Mouse (Mus musculus) adrenal gland, postnatal 36 days (tissue): ENCODE measurements around the gene Scamp3. TPM values are rescaled to one million over a fixed set of nuclear protein-coding genes. Genes with fewer than 3 reads are reported as not detected.
"Not testable (repeated sequence)": the region's sequence is repeated elsewhere in the genome, so short reads cannot be mapped to it uniquely, and the experiment has no call there.

Experiments
- DNase-seq, 2 experiments: peaks; one replicate each; pipeline ENCODE4 v3.0.0; 2021; ENCODE audit warnings: mixed read lengths in 1 of 2
- long read RNA-seq, 2 experiments: library from polyadenylated mRNA; stranded (forward); transcript quantifications; one replicate each; pipeline ENCODE4 v2.0.0; 2021; ENCODE audit warnings: borderline sequencing depth in 2 of 2
- total RNA-seq, 2 experiments: library from RNA; stranded (reverse); gene quantifications; 2 replicates each; pipeline ENCODE4 v1.2.3; 2021

Scamp3 gene
- total RNA-seq: 10 to 100 TPM; 77.5 to 96.1 TPM
- long read RNA-seq, experiment 1, transcript Scamp3-203 (9 exons, 1,475 nt): minor isoform, 49 of 137 reads
- long read RNA-seq, experiment 1, transcript Scamp3-201 (9 exons, 1,489 nt): major isoform, 72 of 137 reads
- long read RNA-seq, experiment 1, partial matches to known transcripts: 12 of 137 reads
- long read RNA-seq, experiment 1, other reads (novel, unspliced or antisense): 4 of 137 reads
- long read RNA-seq, experiment 2, transcript Scamp3-201 (9 exons, 1,489 nt): major isoform, 20 of 41 reads
- long read RNA-seq, experiment 2, transcript Scamp3-203 (9 exons, 1,475 nt): minor isoform, 15 of 41 reads
- long read RNA-seq, experiment 2, partial matches to known transcripts: 4 of 41 reads
- long read RNA-seq, experiment 2, other reads (novel, unspliced or antisense): 2 of 41 reads

DNA sequence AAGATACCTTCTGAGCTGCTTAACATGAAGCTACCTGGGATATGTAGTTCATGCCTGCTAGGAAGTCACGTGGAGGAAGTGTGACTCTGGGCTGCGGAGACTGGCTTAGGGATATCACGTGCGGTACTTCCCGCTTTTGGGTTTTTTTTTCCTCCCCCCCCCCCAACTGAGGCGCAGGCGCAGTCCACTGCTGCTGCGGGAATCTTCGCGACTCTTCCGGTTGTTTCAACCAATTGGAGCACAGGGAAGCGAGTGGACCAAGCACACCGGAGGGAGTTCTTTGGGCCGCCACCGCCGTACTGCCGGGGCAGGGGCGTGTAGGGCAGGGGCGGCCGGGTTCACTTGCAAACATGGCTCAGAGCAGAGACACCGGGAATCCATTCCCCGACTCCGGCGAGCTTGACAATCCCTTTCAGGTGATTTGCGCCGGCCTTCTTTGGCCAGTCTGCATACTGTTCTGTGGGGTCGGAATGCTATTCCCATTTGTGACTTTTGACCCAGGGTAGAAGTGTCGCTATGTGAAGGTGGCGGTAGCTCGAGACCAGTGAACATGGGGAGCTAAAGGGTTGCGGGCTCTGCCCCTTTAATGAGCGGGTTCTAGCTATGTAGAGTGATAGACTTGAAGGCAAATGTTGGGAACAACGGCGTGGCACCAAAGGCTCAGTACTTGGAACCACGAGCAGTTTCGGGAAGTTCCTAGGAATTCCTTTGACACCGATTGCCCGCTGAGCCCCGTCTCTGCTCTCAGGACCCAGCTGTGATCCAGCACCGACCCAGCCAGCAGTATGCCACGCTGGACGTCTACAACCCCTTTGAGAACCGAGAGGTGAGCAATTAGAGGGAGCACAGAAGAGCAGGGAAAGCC is at the start of gene Scamp3:
TSS of gene Scamp3 (plus strand) at position 232 of the 865 bp plus-strand sequence.
- DNase-seq: peak; percentile 89 to 90

GRCm38 (mm10) chr3:89129908-89130307 is 47.4 kb upstream of the Scamp3 start:
- DNase-seq: peak; percentile 44 to 50

DNA sequence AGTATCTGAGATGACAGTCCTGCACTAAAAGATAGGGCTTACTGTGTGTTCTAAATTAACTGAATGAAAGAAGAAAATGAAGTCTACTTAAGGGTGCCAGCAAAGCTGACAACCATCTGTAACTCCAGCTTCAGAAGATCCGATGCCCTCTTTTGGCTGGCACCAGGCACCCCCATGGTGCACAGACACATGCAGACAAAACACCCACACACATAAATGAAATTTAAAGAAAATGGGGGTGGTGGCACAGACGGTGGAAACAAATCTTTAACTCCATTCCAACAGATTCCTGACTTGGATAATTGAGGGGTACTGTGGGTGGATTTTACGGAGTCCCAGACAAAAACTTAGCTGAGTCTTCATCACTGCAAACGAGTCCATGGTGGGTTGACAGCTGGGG is 45.5 kb upstream of the Scamp3 start:
- DNase-seq: no peak

- peak; percentile 70 to 75 for DNase-seq
Measured at GRCm38 (mm10) chr3:89132285-89133062, 44.8 kb upstream of the Scamp3 start.

GRCm38 (mm10) chr3:89133063-89133450 is 44.2 kb upstream of the Scamp3 start:
- no peak for DNase-seq

DNA sequence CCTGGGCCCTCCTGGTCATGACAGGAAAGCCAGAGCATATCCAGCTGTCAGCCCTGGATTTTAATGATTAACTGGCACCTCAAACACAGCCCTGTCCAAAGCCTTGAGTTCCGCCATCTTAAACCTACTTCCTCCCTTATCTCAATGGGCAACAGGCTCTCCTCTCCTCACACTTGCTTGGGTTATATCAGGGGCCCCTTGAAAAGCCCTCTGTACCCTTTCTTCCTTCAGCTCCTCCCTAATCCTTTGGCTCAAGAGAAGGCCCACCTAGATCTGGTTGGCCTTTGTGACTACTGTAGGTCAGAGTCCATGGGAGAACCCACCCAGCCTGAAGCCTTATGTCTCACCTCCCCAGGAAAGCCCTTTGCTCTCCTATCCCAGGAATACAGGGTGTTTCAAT is 43.5 kb upstream of the Scamp3 start:
- DNase-seq: no peak

GRCm38 (mm10) chr3:89135958-89136357 is 41.3 kb upstream of the Scamp3 start, which contains the start of gene Pklr:
Gene Pklr (plus strand): TSS chr3:89136142.
- DNase-seq: no peak

- no peak for DNase-seq
Measured at GRCm38 (mm10) chr3:89136365-89136764, 40.9 kb upstream of the Scamp3 start.

DNA sequence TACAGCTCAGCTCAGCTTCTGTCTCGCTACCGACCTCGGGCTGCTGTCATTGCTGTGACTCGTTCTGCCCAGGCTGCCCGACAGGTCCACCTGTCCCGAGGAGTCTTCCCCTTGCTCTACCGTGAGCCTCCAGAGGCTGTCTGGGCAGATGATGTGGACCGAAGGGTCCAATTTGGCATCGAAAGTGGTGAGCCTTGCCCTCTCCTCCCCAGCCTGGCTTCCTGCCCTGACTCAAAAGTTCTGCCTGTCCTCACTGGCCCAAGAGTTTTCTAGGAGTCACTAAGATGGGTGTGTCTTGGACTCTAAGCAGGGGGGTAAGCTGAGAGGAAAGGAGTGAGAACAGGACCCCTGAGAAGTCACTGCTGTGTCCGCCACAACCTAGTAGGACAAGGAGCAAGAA is 32.5 kb upstream of the Scamp3 start:
- no peak for DNase-seq

DNA sequence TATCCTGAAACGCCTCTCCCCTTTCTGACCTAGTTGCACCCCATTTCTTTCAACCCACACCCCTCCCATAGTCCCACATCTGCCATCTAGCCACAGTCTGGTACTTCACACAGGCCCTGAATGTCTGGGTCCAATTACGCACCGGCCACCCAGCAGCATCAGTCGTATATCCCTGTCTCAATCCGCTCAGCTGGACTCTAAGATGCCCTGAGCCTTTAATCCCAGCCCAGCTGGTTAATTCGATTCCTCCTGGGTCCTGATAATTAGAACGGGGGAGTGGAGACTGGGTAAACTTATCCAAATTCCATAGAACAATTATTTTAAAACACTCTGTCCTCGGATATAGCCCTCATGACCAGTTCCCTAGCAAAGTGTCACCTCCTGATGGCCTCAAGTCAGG is 31.7 kb upstream of the Scamp3 start:
- no peak for DNase-seq

DNA sequence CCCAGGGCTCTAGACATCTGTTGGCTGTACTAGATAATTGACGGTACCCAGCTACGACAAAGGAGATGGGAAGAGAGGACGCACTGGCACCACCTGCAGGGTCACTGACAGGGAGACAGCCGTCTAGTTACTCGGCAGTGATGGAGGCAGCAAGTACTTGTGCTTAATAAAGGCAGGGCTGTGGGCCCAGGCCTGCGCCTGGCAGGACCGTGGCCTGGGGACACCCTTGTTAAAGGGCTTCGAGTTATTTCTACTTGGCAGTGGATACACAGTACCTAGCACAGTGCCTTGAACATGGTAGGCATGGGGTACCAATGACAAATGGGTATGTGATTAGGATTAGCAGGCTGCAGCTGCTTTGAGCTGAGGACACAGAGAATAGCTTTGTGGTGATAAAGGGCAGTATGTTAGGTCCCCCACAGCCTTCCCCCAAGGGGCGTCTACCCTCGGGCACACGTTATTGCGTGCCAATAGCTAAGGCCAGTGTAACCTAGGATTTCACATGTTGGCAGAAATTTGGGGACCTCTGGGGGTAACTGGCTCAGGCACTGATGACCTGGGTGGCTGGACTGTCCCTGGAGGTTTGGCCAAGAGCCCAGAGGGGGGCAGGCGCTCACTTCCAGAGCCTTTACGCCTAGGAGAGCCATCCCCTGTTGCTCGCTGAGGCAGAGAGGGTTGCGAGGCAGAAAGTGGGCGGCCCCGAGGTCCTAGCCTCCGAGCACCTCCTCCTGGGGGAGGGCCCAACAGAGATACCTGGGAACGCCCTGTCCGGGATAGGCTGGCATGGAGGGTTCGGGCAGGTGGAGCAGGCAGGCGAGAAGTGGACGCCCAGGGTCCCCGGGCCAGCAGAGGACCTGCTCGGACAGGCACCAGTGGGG is 29.9 kb upstream of the Scamp3 start:
- peak; percentile 42 to 48 for DNase-seq

DNA sequence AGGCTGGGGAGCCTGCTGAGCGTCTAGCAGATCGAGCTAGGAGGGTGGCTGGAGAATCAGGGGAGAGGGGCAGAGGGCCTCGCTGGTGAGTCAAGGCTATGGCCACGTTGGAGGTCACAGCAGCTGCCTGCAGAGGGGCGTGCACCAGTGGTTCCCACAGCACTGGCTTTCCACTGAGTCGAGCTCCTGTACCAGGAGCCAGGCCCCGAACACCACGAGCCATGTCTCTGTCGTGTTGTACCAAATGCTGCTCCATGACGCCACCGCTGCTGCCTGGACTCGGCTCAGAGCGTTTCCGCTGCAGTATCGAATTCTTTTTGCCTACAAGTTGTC is 29.3 kb upstream of the Scamp3 start:
- peak in 1 of 2 experiments; percentile 16 for DNase-seq

DNA sequence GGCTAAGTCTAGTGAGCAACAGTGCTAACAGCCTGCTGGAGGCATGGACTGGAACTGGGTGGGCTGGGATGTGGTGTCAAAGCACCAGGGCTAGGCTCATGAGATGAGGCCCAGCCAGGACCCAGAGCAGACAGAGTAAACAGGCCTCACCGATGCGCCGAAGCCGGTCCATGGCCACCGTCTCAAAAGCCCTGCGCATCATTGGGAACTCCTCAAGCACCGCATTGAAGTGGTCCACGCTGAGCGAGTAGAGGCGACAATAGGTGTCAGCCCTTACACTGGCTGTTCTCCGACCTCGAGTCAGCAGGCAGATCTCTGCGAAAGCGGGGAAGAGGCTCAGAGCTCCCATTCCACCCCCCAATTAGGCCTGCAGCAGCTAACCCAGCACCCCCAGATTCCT is 28.7 kb upstream of the Scamp3 start:
- no peak for DNase-seq

DNA sequence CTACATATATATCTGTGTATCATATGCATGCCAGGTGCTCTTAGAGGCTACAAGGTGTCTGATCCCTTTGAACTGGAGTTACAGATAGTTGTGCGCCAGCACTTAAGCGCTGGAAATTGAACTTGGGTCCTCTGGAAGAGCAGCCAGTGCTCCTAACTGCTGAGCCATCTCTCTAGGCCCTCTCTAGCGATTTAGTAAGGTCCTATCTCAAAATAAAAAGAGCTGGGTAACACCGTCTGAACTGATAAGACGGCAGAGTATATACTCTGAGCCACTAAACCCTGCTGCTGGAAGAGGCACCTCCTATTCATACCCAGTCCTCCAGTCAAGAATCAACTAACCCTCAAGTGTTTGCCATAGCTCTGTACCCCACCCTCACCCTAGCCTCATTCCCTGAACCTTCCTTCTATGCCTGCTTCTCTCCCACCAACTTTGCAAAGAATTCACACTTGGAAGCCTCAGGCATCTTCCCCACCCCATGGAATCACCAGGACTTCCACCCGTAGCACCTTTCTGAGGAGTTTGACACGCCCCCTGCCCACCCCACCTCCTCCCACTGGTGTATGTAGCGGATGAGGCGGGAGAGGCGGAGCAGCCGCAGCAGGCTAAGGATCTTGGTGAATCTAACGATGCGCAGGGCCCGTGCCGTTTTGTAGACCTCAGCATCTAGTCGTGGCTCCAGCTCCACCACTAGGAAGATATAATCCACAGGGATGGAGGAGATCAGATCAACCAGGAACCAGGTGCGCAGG is 25.0 kb upstream of the Scamp3 start:
- no peak for DNase-seq

- DNase-seq: no peak
Measured at GRCm38 (mm10) chr3:89156951-89157350, 20.3 kb upstream of the Scamp3 start.

GRCm38 (mm10) chr3:89158651-89159050 is 18.6 kb upstream of the Scamp3 start:
- DNase-seq: no peak

DNA sequence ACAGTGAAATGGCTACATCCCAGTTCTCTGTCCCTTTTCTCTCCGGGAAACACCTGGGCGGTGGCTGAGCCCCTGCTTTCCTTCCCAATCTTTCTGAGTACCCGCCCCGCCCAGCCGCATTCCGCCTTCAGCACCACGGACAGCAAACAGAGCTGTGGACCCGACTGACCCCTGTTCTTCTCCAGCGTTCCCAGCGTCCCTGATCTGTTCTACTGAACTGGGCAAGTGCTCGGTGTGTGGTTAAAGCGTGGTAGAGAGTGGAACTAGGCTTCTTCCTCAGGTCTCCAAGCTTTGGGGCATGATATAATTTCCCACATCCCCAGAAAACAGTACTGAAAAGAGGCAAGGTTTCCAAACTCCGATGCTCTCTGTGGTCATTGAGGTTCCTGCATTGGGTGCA is 18.1 kb upstream of the Scamp3 start:
- DNase-seq: peak; percentile 82 to 83

GRCm38 (mm10) chr3:89159616-89160344 is 17.5 kb upstream of the Scamp3 start, which contains the start of gene Hcn3:
Gene Hcn3 (minus strand): TSS chr3:89160196.
- peak; percentile 78 to 86 for DNase-seq

GRCm38 (mm10) chr3:89161207-89161606 is 16.1 kb upstream of the Scamp3 start:
- not testable (repeated sequence) for DNase-seq

DNA sequence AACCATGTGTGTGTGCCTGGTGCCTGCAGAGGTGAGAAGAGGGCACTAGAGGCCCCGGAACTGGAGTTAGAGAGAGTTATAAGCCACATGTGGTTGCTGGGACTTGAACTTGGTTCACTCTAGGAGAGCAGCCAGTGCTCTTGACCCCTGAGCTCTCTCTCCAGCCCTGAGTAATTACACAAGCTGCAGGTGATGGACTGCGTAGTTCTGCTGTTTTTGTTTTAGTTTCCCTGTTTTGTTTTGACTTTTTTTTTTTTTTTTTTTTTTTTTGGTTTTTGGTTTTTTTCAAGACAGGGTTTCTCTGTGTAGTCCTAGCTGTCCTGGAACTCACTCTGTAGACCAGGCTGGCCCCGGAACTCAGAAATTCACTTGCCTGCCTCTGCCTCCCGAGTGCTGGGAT is 15.5 kb upstream of the Scamp3 start:
- no peak for DNase-seq
